In genomic region chr12:111469507-111469906, GRCm38 (mm10) we compare ENCODE assay signal across 8 mouse cellular contexts. TPM values are rescaled to one million over a fixed set of nuclear protein-coding genes. Genes with fewer than 3 reads are reported as not detected.
DNase-seq lines count a peak whose midpoint lies in the region; TF ChIP-seq lines count a peak whose summit lies in the region.
"Had no signal": no experiment of that assay in that cellular context is flagged by ENCODE, and none has a peak within 500 bp of the region (broad histone marks: within the 10 kb centered on the region; RNA-seq: fewer than 3 reads in every experiment).

No protein-coding gene starts in this region.

- no peaks in the 10 kb centered on the region for H3K9me3 ChIP-seq in MEL (replicated peaks; ENCODE audit: insufficient read depth, low read length)
- H3K9me3 ChIP-seq: limb, embryonic 12.5 days had no signal

- no peaks in the 10 kb centered on the region for H3K4me1 ChIP-seq in MEL (ENCODE audit: control insufficient read depth in 1 of 2, insufficient read depth in 2 of 2, low read length in 2 of 2)
- H3K4me1 ChIP-seq: limb, embryonic 12.5 days had no signal

- H3K27me3 ChIP-seq in MEL (ENCODE audit: control insufficient read depth in 1 of 2, insufficient read depth in 2 of 2, low read length in 2 of 2), result peaks cover 2 to 13% of the 10 kb centered on the region in 2 experiments

- DNase-seq in MEL (ENCODE audit: low read depth, low spot score), result peak; percentile 81
- peak; percentile 85 for DNase-seq in adrenal gland, postnatal 14 days
- DNase-seq in embryo, embryonic 9.5 days (ENCODE audit: extremely low spot score), result peak; percentile 74
- DNase-seq in heart, postnatal 36 days, result peak; percentile 74 to 75
- peak; percentile 48 for DNase-seq in layer of hippocampus, adult 9-11 months
- peak; percentile 67 for DNase-seq in lung, postnatal 25 days (ENCODE audit: low spot score)
- DNase-seq in spleen, adult 12 weeks (ENCODE audit: low spot score), result peak; percentile 45

- TF ChIP-seq RAD21 in MEL (IDR thresholded peaks at IDR 0.05; ENCODE audit: low read depth, low read length), result peak; percentile 85

- TF ChIP-seq EP300 in MEL (IDR thresholded peaks at IDR 0.05; ENCODE audit: low read depth in 1 of 2, low read length in 2 of 2), result no peak

- no peak overlapping the region for H3K27ac ChIP-seq in MEL (ENCODE audit: control insufficient read depth, low read depth, low read length)
- H3K27ac ChIP-seq: limb, embryonic 12.5 days had no signal

- no peak overlapping the region for H3K4me3 ChIP-seq in MEL (ENCODE audit: control insufficient read depth in 1 of 2, insufficient read depth in 1 of 2, low read depth in 2 of 2, low read length in 2 of 2)
- H3K4me3 ChIP-seq: limb, embryonic 12.5 days had no signal

- TF ChIP-seq POLR2A in MEL (IDR thresholded peaks at IDR 0.05; ENCODE audit: control insufficient read depth in 1 of 2, insufficient read depth in 1 of 2, low read depth in 1 of 2, low read length in 2 of 2, poor library complexity in 1 of 2), result no peak

- no peaks in the 10 kb centered on the region for H3K79me2 ChIP-seq in MEL (ENCODE audit: control insufficient read depth, insufficient read depth, low read length, poor library complexity)

- intact Hi-C loops in heart, postnatal 36 days (cut with DNase I), result loop anchor here (1.0 kb wide), 1 partner anchor 43 kb away; no protein-coding TSS in a partner anchor

- H3K9ac ChIP-seq in MEL (ENCODE audit: control insufficient read depth, low read depth, low read length, poor library complexity, severe bottlenecking), result no peak overlapping the region
- H3K9ac ChIP-seq: limb, embryonic 12.5 days had no signal

- peak; percentile 86 to 96 (median 90) for TF ChIP-seq CTCF in MEL (IDR thresholded peaks at IDR 0.05 in 2 of 3, conservative IDR thresholded peaks at IDR 0.05 in 1 of 3; ENCODE audit: control insufficient read depth in 1 of 3, insufficient read depth in 1 of 3, low read depth in 2 of 3, low read length in 3 of 3, poor library complexity in 1 of 3, severe bottlenecking in 1 of 3)

- no peaks in the 10 kb centered on the region for H3K36me3 ChIP-seq in MEL (ENCODE audit: control insufficient read depth in 1 of 2, insufficient read depth in 2 of 2, low read length in 2 of 2)
- H3K36me3 ChIP-seq: limb, embryonic 12.5 days had no signal

TF ChIP-seq in MEL, 35 proteins besides CTCF, POLR2A, EP300 and RAD21:
- TF ChIP-seq SMC3 (IDR thresholded peaks at IDR 0.05; ENCODE audit: low read depth, low read length) (peak; percentile 96), CHD1 (IDR thresholded peaks at IDR 0.05; ENCODE audit: low read depth, low read length) (no peak), ZC3H11A (IDR thresholded peaks at IDR 0.05; ENCODE audit: low read depth, low read length) (peak; percentile 86)
TF ChIP-seq in MEL: peak in this region for 2.

RNA-seq across cellular contexts. Expression of gene Gm266, which starts 16.1 kb away (rescaled TPM):
- not detected in 2 replicates for total RNA-seq in MEL (2012; rRNA removed)
- polyA plus RNA-seq in MEL (2012; ENCODE audit: insufficient read depth in 1 of 2, insufficient read length in 2 of 2, low read depth in 1 of 2, low replicate concordance in 2 of 2, missing spikeins in 1 of 2), result not detected
- 0.60 TPM in 1 of 2 replicates, not detected in the other for total RNA-seq in adrenal gland, postnatal 14 days (2021)
- under 1 TPM; 0.57 to 0.58 TPM for total RNA-seq in heart, postnatal 36 days (2021)

RNA-seq across cellular contexts. Expression of gene Tnfaip2, which starts 27.2 kb away (rescaled TPM):
- total RNA-seq in MEL (2012; rRNA removed), result 62.5 and 77.2 TPM in 2 replicates
- polyA plus RNA-seq in MEL (2012; ENCODE audit: insufficient read depth in 1 of 2, insufficient read length in 2 of 2, low read depth in 1 of 2, low replicate concordance in 2 of 2, missing spikeins in 1 of 2), result 10 to 100 TPM; 51.4 to 66.8 TPM
- 14.0 and 14.4 TPM in 2 replicates for total RNA-seq in adrenal gland, postnatal 14 days (2021)
- total RNA-seq in heart, postnatal 36 days (2021), result 10 to 100 TPM; 32.7 to 38.8 TPM

RNA-seq across cellular contexts. Expression of gene Exoc3l4, which starts 52.7 kb away (rescaled TPM):
- total RNA-seq in MEL (2012; rRNA removed), result 0.04 TPM in 1 of 2 replicates, not detected in the other
- under 1 TPM in 1 of 2 experiments, not detected in 1; 0.17 TPM for polyA plus RNA-seq in MEL (2012; ENCODE audit: insufficient read depth in 1 of 2, insufficient read length in 2 of 2, low read depth in 1 of 2, low replicate concordance in 2 of 2, missing spikeins in 1 of 2)
- total RNA-seq in adrenal gland, postnatal 14 days (2021), result 4.6 and 5.2 TPM in 2 replicates
- total RNA-seq in heart, postnatal 36 days (2021), result 1 to 10 TPM; 2.9 to 3.0 TPM
